Mouse (Mus musculus) kidney, postnatal 36 days (tissue): ENCODE results near the gene Slc25a31.

Experiments
- DNase-seq, 2 experiments: peaks; one replicate each; pipeline ENCODE4 v3.0.0; 2021 to 2022; ENCODE audit warnings: mixed read lengths in 2 of 2

Gene Slc25a31

DNA sequence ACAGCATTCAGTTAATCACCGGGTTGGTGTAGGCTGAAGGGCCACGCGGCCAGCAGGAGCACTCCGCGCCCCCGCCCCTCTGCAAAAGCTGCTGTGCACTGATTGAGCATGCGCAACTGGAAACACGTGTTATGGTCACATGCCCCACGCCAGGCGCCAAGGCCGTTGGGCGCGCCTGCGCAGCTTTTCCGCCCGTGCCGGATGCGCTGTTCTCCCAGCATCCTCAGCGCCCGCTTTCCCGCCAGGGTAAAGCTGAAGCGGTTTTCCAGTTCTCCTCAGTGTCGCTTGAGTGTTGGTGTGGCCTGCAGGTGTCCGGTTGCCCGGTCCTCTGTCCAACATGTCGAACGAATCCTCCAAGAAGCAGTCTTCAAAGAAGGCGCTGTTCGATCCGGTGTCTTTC, at the start of gene Slc25a31:
Gene Slc25a31, plus strand, starts transcription at position 201 of the 400 bp plus-strand sequence.
- DNase-seq = no peak

DNA sequence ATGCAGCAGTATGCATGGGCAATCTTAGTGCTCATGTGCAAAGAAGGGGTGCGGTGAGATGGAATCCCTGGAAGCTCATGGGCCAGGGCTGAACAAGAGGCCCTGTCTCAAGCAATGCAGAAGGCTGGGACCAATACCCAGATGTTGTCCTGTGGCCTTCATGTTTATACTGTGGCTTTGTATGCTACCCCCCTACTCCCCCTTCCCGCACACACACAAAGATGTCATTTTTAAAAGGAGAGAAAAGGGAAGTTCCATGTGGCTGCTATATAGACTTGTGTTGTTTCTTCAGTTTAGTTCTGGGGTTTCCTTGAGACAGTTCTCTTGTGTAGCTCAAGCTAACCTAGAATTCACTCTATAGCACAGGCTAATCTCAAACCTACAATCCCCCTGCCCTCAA, 48.4 kb upstream of the Slc25a31 start:
- DNase-seq = no peak

DNA sequence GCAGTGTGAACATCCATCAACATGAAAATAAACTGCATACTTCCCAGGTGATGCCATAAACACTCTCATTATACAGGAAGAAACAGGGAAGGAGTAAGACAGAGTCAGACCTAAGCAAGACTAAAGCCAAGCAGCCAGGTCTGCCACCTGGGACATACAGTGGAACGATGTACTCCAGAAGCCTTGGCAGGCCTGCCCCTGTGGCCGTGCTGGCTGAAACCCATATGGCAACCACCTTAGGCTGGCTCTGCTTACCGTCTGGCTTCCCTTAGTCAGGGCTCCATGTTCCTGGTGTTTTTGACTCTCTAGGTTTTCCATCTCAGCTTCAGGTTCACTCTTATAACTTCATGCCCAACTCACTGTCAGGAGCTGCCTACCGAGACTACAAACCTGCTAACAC, 42.5 kb upstream of the Slc25a31 start:
- no peak for DNase-seq

DNA sequence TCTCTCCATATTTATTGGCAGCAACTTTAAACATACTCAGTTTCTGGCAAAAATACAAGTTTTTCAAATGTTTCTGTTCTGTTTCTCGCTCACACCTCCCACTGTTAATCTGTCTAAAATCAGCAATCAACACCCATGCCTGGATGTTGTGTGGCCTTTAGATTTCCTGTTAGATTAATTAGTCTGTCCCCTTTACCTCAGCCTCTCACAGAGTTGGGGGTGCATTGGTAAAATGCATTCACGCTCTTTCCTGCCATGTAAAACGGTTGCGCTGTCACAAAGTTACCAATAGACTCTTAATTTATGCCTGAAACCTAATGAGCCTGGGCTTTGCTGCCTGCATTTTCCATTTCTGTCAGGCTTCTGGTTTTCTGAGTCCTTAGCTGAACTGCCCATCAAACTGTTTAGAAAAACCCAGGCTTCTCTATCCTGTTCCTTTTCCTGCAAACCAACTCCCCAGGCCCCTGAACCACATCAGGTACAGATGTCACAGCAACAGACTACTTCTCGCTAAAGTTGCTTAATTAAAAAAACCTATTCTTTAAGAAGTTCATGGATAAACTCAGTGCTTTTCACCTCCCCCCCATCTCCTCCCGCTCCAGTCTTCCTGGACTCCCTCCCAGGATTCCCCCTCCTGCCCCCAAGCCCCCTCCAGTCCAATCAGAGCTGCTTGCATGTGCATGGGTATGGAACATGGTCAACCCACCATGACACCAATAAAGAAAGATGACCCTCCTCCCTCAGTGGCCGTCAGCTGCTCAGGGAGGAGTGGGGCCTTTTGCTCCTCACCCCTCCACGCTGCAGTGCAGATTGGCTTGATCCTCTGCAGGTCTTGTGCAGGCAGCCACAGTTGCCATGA, 41.6 kb upstream of the Slc25a31 start:
- no peak for DNase-seq

DNA sequence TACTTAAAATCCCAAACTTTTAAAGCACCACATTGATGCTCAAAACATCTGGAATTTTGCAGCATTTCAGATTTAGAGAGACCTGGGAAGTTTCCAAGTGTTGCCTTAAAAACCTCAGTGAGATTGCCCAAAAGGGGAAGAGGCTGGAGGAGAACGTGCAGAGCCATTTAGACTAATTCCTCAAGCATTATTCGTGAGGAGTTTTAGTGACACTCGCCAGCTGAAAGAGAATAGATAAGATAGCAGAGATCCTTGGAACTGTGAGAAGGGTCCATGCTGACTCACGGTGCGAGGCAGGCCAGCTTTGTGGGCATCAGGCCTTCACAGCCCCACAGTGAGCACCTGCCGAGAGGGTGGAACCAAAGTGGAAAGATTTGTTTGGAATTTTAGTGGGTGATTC, 39.8 kb upstream of the Slc25a31 start:
- no peak for DNase-seq

DNA sequence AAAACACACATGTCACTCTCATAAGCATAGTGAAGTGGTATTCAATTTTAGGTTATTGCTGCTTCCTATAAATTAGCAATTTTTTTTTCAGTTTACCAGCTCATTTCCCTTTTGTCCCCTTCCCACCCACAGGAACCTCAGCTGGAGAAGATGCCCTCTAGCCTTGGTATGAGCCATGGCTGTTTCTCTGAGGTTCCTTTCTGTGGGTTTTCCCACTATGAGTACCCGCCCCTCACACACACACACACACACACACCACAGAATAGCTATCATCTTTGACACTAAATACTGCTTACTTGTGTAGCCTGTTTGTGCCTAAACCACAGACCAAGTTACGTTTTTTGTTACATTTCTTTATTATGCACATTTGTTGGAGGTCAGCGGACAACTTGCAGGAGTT, 39.3 kb upstream of the Slc25a31 start:
- DNase-seq = no peak

DNA sequence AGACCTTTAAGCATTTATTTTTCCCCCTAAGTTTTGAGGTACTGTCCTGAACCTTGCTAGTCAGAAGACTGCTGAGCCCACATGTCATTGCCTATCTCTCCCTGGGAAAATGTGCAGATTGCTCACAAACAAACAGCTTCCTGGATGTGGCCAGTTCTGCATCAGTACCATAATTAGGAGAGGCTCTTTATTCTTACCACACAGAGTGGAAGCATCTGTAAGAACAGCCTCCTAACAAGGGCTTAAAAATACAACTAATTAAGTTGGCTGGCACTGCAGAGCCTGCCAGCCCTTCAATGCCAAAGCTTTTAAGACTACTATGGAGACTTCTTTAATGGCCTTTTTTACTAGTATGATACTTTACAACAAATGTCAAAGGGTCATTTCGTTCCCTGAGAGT, 35.1 kb upstream of the Slc25a31 start:
- no peak for DNase-seq

DNA sequence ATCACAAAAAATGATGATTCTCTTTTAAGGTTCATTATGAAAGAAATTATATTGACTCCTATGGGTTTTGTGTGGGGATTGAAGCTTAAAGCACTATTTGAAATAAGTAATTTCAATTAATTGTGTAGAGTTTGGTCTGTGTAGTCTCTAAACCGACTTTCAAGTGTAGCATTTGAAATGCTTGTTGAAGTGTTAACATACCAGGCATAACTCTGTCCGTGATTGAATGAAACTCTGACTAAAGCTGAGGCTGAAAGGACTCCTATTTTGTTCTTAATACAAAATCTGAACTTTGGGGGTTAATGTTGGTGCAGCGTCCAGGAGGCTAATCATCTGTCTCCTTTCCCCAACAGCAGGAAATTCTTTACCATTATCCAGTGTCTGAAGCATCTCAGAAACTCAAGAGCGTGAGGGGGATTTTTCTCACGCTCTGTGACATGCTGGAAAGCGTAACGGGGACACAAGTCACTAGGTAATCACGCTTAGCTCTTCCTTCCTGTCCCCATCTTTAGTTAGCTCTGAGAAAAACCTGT, 33.7 kb upstream of the Slc25a31 start:
- DNase-seq = no peak

DNA sequence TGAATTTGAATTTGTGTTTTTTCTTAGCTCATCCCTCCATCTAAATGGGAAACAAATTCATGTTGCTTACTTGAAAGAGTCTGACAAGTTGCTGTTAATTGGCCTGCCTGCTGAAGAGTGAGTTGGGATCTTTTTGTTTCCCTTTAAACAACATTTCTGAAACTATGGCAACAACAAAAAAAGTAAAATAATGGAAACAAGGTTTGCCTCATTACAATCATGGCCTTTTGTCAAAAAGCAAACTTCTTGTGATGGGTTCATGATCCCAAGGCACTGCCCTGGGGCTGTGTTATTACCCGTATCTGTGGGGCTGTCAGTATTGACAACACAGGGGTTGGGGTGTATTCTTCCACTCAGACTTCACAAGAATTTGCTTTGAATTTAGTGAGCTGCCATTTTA, 29.8 kb upstream of the Slc25a31 start:
- no peak for DNase-seq

DNA sequence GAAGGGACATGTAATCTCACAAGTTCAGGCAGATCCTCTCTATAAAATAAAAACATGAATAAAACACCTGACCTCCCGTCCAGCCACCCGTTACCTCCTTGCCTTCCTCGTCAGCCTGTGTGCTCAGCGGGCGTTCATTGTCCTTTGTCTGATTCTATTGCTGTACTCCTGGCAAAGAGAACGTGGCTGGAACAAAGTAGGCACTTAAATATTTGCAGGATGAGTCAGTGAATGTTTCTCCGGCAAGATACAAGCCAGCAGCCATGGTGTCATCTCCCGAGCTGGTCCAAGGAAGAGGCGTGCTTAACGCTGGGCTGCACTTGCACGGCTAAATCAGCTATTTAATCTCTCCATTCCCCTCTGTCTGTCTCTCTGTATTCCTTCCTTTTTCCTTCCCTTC, 26.3 kb upstream of the Slc25a31 start:
- DNase-seq = peak in 1 of 2 experiments; percentile 9

DNA sequence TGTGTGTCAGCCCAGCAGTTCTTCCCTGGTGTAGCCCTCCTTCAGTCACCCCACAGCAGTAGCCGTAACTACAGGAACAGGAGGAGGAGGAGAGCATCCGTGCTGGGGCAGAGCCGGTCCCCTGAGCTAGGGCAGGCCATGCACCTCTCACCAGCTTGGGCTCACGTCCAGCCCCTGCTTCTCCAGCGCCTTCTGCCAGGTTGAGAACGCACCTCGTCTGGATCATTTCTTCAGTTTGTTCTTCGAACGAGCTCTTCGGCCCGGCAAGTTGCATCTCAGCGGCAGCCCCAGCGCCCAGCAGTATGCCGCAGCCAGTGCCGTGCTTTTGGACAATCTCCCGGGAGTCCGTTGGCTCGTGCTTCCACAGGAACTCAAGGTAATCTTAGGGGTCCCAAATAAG, 25.5 kb upstream of the Slc25a31 start:
- no peak for DNase-seq

DNA sequence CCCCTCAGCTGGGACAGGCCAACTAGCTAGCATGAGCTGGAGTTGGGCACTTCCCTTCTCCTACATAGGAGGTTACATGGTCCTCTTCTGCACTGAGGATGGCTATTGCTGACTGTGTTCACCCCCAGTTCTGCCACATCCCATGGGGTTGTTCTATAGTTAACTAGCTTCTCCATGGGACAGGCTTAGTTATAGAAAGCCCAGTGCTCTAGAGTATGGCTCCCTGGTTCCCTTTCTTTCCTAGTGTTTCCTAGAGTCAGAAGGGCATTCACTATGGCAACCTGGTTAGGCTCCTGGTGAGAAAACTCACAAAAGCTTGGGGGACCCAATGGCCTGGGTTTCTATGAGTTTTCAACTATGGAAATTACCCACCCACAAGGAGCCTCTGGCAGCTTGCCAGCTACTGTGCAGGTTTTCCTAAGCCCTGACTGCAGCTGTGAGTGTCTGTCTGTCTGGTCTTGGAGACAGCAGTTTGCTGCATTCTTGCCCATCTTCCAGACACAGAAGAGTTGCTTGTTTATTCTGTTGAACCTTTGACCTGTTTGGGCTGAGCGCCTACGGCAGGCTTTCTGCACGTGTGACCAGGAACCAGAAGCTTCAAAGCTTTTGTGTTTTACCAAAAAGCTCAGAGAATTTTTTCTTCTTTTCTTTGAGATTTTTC, 22.7 kb upstream of the Slc25a31 start:
- peak; percentile 12 to 43 for DNase-seq

DNA sequence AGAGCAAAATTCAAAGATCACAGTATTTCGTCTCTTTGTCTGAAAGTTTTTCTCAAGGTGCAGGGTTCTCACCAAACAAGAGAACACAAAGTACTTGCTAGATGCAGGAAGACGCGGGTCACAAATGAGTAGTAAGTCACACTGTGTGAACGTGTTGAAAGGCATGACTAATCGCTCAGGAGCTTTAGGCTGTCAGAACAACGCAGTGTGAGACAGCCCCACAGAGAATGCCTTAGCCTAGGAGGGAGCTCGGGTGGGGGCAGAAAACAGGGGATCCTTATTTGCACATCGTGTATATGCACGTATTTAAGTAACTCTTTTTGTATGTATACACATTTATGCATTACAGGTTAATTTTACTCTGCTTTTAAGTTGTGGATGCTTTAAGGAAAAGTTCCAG, 21.8 kb upstream of the Slc25a31 start:
- DNase-seq = no peak

DNA sequence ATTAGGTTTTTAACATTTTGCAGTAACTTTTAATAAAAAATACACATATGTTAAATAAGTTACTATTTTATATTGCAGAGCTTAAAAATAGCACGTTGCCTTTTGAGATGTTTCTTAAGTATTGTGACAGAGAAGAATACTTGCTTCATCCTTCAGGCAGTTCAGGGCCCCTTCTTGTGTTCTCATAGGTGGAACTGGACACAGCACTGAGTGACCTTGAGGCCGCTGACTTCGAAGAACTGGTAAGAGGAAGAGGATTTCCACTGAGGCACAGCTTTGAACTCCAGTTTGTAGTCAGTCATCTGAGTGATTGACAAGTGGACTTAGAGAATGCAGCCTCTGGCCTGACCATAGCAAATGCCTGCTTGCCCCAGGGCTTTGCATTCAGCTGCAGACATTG, 21.1 kb upstream of the Slc25a31 start:
- no peak for DNase-seq

DNA sequence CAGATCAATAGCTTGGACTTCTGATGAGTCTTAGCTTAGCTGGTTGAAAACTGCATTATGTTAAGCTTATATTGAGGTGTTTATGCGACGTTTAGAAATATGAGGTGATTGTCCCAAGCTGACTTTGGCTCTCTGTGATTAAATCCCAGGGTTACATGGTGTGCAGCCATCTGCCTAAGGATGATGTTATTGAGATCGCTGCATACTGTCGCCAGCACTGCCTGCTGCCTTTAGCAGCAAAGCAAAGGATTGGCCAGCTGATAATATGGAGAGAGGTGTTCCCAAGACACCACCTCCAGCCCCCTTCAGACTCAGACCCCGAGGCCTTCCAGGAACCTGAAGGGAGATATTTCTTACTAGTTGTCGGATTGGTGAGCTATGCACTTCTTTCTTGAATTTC, 17.1 kb upstream of the Slc25a31 start:
- DNase-seq = no peak

DNA sequence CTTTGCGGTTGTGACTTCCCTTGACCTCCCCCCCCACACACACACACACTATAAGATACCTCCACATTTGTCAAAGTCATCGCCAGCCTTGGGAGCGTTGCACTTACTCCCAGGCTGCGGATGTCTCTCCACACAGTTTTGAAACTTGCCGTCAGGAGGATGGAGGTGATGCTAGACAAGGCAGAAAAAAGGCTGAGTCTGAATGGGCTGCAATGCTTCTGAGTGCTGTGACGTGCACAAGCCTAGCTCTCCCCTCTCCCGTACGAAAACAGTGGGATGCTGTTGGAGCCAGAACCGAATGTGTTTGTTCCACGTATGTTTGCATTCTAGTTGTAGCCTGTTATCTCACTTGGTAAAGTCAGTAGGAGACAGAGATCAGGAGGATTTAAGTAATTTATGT, 15.2 kb upstream of the Slc25a31 start:
- no peak for DNase-seq

DNA sequence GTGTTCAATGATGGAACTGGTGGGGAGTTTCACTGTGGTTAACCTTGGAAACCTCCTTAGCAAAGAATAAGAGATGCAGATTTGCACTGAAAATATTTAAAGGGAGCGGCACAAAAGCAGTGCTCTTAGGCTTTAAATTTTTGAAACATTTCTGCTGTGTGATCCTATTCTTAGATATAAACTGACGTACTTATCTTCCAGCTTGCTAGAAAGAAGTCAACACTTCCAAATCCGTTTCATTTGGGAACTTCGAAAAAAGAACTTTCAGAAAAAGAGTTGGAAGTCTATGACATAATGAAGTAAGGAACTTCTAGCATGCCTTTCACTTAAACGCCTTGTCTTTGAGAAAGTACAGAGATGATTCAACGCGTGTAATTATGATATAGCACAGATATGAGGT, 14.7 kb upstream of the Slc25a31 start:
- DNase-seq = no peak

DNA sequence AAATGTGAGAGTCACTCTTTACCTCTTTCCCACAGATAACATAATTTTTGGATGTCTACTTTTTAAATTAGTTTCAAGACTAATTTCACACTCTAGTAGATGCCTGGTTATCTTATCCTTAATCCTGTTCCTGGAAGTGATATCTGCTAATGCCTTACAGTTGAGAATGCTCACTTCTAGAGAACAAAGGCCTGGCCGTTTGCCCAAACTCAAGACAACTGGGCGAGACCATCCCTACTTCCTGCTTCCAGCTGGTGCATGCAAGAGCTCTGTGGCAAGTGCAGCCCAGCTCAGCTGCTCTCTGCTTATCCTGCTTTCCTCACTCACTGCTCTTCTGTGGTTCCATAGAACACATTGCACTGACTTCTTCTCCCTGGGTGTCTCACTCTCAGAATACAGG, 14.2 kb upstream of the Slc25a31 start:
- DNase-seq = peak; percentile 16 to 42

DNA sequence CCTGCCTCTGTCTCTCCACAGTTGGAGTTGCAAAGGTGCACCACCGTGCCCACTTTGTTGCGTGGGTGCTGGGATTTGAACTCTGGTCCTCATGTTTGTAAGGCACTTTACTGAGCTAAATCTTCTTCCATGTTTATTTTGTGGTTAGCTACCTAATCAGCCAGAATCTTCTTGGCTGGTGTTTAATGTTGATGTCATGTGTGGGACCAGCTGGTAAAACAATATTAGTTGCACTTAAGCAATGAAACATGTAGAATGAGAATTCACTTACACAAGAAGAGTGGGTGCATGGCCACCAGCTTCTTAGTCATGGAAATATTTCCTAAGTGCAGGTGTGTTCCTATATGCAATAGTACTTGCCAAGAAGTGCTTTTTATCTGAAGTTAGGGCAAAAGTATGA, 13.5 kb upstream of the Slc25a31 start:
- no peak for DNase-seq

DNA sequence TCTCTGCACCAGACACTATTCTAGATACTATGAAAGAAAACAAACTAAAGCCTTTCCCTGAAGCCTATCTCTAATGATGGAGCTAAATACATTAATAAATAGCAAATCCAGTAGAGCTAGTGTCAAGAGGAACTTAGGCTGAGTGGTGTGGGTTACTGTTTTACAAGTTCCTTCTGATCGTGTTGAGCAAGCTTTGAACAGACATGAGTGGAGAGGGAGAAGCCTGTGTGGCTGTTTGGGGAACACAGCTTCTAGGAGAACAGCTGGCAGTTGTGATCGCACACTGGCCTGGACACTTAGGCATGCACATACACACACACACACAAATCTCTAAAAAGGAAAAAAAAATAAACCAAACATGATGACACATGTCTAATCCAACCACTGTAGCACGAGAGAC, 9.8 kb upstream of the Slc25a31 start:
- no peak for DNase-seq

DNA sequence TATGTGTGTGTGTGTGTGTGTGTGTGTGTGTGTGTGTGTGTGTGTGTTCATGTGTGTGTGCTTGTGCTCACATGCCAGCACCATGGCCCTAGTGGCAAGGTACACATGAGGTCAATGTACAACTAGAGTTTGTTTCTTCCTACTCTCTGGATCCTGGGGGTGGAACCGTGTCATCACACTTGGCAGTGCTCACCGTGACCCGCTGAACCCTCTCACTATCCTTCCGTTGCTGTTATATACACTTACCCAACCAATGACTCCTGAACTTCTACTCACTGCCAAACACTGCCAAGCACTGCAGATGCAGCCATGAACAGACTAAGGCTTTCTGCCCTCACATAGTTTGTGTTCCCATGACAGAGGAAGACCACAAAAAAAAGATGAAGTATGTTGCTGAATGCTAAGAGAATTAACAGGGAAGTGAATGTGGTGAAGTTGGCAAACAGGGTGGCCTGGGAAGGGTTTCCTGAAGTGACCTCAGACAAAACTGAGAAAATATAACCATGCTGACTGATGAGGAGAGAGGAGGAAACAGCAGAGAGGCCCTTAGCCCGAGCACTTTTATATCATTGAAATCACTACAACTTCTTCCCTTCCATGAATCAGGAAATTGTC, 3.7 kb upstream of the Slc25a31 start:
- DNase-seq = peak; percentile 62 to 64

DNA sequence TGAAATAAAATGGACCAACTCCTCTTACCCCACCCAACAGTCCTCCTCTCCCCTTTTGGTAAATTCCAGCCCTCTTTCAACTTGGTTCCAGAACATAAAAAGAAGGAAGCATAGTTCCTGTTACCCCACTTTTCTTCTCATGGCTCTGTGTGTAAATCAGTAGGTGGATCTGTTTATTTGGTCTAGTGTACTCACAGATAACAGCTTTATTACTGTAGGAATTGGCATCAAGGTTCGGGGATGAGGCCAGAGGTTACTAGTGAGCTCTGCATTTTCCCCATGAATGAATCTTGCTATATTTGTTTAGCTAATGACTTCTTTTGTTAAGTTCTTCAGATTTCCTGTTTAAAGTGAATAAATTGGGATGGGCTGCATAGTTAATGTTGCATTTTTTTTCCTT, 7.4 kb downstream of the Slc25a31 start:
- no peak for DNase-seq

DNA sequence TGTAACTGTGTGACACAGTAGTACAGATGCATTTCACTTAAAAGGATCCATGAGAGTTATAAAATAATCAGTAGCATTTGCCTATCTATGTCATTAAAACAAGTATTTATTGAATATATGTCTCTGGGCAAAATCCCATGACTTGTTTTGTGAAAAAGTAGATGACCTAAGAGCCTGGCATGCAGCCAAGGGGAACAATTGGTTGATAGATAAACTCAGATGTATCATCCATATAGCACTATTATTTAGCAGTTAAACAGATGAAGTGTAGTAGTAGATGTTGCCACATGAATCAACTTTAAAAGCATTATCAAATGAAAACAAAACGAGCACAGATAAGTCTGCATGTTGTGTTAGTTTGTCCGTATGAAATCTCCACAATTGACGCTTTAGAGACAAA, 10.4 kb downstream of the Slc25a31 start:
- DNase-seq = no peak

DNA sequence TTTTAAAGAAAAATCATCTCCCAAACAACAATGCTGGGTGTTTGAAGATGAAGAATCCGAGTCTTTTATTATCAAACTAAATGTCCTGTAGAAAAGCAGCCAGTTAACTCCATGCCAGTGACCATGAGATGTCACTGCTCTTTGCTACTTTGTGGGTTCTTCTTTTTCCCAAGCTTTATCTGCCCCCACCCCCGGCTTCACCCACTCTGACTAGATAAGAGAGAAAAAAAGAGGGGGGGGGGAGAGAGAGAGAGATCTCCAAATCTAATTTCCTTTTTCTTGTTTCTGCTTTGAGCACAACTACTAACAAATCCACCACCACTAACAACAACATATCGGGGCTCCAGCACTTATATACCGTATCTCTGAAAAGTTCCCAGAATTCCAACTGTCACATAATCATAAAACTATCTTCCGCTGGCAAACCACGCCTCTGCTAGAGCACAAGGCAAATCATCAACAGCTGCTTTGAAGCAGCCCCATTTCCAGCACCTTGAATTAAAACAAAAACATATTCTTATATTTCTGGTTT, 29.8 kb downstream of the Slc25a31 start:
- DNase-seq = no peak
